Mouse (Mus musculus) monocyte, adult 5-6 weeks (primary cell): ENCODE measurements around the gene Gnai2. TPM values are rescaled to one million over a fixed set of nuclear protein-coding genes. Genes with fewer than 3 reads are reported as not detected.

Source experiments
- total RNA-seq: library from RNA; stranded (forward); fragments of 200-1000, 200-491, 200-594 nt; gene quantifications from 3 replicates; pipeline ENCODE4 v1.2.3, GENCODE M21; 2017

Gnai2 gene
- total RNA-seq, 1 experiment from 2014 or later, result 705 TPM

Other genes starting within 250 kb of the Gnai2 start
- gene Cacna2d2, start 235.8 kb downstream of the Gnai2 start, total RNA-seq, result not detected in 3 replicates
- 19.0 to 26.5 TPM (median 21.7 TPM) in 3 replicates for gene Tmem115, start 101.4 kb downstream of the Gnai2 start, total RNA-seq
- 8.0 to 27.2 TPM (median 14.4 TPM) in 3 replicates for gene Cyb561d2, start 93.2 kb downstream of the Gnai2 start, total RNA-seq
- 17.4 to 20.5 TPM (median 18.7 TPM) in 3 replicates for gene Nprl2, start 93.1 kb downstream of the Gnai2 start, total RNA-seq
- gene Zmynd10, start 88.1 kb downstream of the Gnai2 start, total RNA-seq, result 3.2 to 4.0 TPM in 2 of 3 replicates, not detected in the other
- gene Rassf1, start 83.8 kb downstream of the Gnai2 start, total RNA-seq, result 67.8 to 117 TPM (median 83.9 TPM) in 3 replicates
- gene Tusc2, start 72.1 kb downstream of the Gnai2 start, total RNA-seq, result 16.0 to 23.9 TPM (median 21.4 TPM) in 3 replicates
- gene Hyal2, start 67.4 kb downstream of the Gnai2 start, total RNA-seq, result 1.1 to 2.5 TPM (median 2.3 TPM) in 3 replicates
- 0.86 to 2.0 TPM in 2 of 3 replicates, not detected in the other for gene Hyal1, start 58.4 kb downstream of the Gnai2 start, total RNA-seq
- 3.6 to 5.4 TPM (median 5.4 TPM) in 3 replicates for gene Naa80, start 56.5 kb downstream of the Gnai2 start, total RNA-seq
- gene Hyal3, start 54.5 kb downstream of the Gnai2 start, total RNA-seq, result 1.4 TPM in 1 of 3 replicates, not detected in the others
- gene Ifrd2, start 47.7 kb downstream of the Gnai2 start, total RNA-seq, result 5.5 to 11.1 TPM (median 8.8 TPM) in 3 replicates
- 0.10 TPM in 1 of 3 replicates, not detected in the others for gene Sema3b, start 26.1 kb downstream of the Gnai2 start, total RNA-seq
- not detected in 3 replicates for gene Slc38a3, start 34.2 kb upstream of the Gnai2 start, total RNA-seq
- 1.8 TPM in 1 of 3 replicates, not detected in the others for gene Gnat1, start 44.3 kb upstream of the Gnai2 start, total RNA-seq
- not detected in 3 replicates for gene Sema3f, start 75.1 kb upstream of the Gnai2 start, total RNA-seq
- gene Rbm5, start 135.6 kb upstream of the Gnai2 start, total RNA-seq, result 339 to 489 TPM (median 412 TPM) in 3 replicates
- 166 to 202 TPM (median 177 TPM) in 3 replicates for gene Rbm6, start 237.9 kb upstream of the Gnai2 start, total RNA-seq